Mouse (Mus musculus): ENCODE measurements around the gene Myo1b. TPM values are rescaled to one million over a fixed set of nuclear protein-coding genes. Genes with fewer than 3 reads are reported as not detected.
"Not testable (repeated sequence)": the region's sequence is repeated elsewhere in the genome, so short reads cannot be mapped to it uniquely, and the experiment has no call there.

Myo1b gene
- total RNA-seq, 2 experiments from 2014 or later: 35.6 to 37.0 TPM

DNA sequence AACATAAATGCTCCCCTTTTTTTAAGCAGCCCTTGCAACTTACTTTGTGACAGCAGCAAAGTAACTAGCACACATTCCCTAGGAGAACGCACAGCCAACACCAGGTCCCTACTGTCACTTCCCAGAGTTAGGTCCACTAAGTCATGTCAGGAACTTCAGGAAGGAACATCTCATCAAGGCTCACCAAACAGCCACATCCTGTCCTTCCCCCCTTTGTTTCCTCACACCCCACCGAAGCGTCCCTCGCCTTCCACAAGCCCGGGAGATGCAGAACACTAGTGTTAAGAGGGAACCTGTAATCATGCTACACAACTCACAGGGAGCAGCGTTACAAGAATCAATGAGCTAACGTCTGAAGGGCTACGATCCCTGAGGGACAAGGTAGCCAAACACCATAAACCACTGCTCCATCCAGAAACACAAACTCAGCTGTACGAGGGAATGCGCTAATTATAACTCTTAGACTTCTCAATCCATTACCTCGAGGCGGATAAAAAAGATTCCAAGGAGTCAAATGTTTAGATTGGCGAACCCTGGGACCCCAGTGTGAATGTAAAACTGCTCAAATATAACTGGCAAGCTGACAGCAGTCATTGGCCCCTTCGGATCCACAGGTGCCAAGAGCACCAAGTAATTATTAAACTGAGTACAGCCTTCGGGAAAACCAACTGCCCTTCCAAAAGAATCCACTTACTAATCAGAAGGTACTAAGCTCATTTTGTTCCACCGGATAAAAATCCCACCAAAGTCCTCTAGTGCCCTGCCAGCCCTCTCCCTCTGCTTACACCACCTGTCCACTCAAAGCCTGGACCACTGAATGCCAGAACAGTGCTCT, 22.1 kb downstream of the Myo1b start:
- TF ChIP-seq CTCF (IDR thresholded peaks at IDR 0.05): no peak
- intact Hi-C loops (cut with DNase I): no loop called here
- no peak overlapping the region for H3K4me3 ChIP-seq
- H3K27ac ChIP-seq: no peak overlapping the region
- no peak for DNase-seq (ENCODE audit: extremely low spot score in 1 of 2, low spot score in 2 of 2)

DNA sequence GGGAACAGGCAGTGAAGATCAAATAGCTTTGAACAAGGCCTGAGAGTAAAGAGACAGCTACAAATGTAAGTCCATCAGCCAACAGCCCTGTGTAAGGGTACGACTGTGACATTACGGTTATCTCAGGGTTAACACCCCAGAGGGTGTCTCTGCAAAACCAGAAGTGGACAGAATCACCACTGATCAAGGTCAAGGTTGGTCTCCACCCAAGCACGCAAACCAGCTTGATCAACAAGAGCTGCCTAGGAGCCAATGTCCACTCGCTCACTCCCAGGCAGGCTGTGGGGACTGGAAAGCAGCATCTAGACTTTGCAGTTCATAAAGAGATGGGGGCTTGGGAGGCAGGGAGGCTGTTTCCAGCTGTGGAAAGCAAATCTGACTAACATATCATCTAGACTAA, 23.9 kb downstream of the Myo1b start:
- H3K27ac ChIP-seq: no peak overlapping the region
- no peak for DNase-seq (ENCODE audit: extremely low spot score in 1 of 2, low spot score in 2 of 2)
- TF ChIP-seq CTCF (IDR thresholded peaks at IDR 0.05): no peak
- H3K4me3 ChIP-seq: no peak overlapping the region
- intact Hi-C loops (cut with DNase I): no loop called here

DNA sequence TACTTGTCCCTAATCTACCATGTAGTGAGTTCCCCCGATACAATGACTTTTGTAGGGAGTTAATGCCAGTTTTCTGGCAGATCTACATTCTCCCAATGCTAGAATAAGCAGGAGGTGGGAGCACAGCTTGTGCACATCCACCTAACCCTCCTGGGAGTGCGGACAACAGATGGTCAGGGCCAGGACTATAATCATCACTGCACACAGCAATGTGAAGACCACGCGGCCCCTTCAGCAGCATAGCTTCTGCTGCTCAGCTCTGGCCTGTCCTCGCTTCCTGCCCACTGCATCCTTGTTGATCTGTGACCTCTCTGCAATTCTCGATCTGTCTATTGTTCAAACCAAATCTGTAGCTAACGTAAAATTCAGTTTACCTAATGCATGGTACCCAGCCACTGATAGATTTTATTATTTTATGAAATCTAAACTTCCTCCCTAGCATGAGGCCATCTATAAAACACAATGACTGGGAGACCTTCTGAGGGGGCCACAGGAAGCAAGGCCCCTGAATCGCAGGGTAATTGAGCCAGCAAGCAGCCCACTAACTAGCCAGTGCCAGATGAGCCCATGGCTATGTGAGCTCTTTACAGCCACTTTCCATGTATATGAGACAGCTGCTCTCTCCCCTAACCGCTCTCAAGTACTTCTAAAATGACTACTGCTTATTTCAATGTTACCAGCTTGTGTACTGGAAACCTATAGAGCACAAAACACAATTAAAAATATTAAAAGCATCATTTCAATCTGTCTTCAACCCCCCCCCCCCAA, 27.6 kb downstream of the Myo1b start:
- DNase-seq (ENCODE audit: extremely low spot score in 1 of 2, low spot score in 2 of 2): no peak
- H3K4me3 ChIP-seq: no peak overlapping the region
- no peak for TF ChIP-seq CTCF (IDR thresholded peaks at IDR 0.05)
- intact Hi-C loops (cut with DNase I): no loop called here
- H3K27ac ChIP-seq: no peak overlapping the region

DNA sequence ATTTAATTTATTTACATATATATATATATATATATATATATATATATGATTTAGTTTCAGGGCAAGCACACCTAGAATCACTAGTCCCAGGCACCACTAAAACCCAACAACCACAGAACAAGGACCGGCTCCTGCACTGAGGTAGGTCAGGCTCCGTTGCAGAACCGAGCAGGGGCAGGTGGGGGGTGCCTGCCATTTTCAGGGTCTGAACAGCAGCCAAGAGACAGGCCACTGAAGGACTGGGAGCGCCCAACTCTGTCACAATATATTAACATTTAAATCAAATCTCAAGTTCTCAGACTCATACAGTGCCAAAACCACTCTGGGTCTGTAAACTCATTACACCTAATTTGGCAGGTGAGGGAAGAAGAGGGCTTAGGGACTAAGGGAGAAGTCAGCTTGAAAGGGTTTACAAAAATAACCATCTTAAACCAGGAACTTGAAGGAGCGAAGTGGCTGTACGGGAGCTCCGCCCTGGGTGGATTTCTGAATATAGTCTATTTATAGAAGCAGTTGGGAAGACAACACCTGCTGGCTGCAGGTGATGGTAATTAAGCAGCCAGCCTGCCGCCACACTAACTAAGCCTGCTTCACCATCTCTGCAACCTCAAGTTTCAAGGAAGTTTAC, 30.4 kb downstream of the Myo1b start:
- no peak for DNase-seq (ENCODE audit: extremely low spot score in 1 of 2, low spot score in 2 of 2)
- intact Hi-C loops (cut with DNase I): no loop called here
- Histone ChIP-seq H3K4me3 (no peak overlapping the region), H3K27ac (no peak overlapping the region)
- no peak for TF ChIP-seq CTCF (IDR thresholded peaks at IDR 0.05)

DNA sequence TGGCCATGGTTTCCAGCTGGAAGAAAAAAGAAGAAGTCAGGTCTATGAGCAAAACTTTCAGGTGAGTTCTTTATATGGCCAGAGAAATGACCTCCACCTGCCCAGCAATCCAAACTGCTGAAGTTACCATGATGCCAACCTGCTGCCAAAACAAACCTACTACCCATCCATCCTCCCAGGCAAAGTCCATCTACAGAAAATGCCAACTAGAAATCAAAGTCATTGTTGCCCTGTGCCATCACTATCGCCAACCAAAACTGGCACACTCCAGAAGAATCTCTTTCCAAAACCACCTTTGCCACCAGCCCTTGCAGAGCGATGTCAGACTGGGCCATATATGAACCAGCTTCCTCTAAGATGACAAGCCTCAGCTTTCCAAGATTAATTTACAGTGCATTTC, 32.7 kb downstream of the Myo1b start:
- intact Hi-C loops (cut with DNase I): no loop called here
- no peak for TF ChIP-seq CTCF (IDR thresholded peaks at IDR 0.05)
- no peak for DNase-seq (ENCODE audit: extremely low spot score in 1 of 2, low spot score in 2 of 2)
- H3K4me3 ChIP-seq: no peak overlapping the region
- no peak overlapping the region for H3K27ac ChIP-seq

DNA sequence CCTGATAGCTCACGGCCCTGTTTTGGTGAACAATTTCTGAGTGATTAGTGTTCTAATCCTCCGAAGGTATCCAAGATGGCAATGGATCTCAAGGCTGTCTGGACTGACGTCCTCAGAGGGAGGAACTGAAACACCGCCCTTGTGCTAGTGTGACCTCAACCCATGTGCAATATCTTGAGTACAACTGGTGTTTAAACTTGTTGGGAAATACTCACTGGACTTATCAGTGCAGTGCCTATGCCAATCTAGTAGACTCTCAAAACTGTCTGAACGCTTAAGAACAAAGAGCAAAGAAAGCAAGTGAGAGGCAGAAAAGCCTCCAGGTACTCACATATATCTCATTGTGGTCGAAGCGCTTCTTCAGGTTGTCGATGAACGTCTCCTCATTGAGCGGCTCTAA, 33.1 kb downstream of the Myo1b start:
- intact Hi-C loops (cut with DNase I): no loop called here
- Histone ChIP-seq H3K4me3 (no peak overlapping the region), H3K27ac (no peak overlapping the region)
- no peak for TF ChIP-seq CTCF (IDR thresholded peaks at IDR 0.05)
- no peak for DNase-seq (ENCODE audit: extremely low spot score in 1 of 2, low spot score in 2 of 2)

DNA sequence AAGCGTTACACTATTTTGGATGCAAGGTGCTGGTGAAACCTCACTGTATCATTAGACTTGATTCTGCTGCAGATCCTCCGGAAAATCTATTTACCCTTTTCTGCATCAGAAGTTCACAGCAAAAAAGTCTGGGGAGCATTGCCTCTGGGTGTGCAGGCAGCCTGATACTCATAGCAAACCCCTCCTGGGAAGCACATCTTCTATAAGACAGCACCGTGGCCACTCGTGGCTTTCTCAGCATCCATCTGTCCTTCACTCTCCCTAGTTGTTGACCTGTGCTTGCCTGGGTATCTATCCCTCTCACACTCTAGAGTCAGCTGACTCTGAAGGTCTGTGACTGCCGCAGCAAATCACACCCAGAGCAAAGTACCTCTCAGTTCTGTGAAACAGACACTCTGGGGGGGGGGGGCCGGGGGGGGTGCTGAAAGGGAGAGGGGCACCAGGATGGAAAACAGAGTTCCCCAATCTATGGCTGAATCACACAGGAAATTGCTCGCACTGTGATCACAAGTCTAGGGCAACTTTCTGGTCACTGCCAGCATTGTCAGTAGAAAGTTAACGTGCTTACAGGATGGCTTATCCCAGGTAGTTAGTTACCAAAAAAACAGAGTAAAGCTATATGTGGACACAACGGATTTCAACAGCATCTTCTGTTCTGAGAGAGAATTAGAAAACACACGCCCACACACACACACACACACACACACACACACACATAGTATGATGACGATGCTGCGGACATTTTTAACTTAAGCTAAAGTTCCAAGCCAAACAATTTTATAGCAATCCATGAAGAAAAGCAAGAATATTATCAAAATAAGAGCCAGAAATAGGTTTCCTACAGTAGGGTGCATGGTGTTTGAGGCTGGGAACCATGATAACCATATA, 35.7 kb downstream of the Myo1b start:
- DNase-seq (ENCODE audit: extremely low spot score in 1 of 2, low spot score in 2 of 2): no peak
- TF ChIP-seq CTCF (IDR thresholded peaks at IDR 0.05): no peak
- intact Hi-C loops (cut with DNase I): loop anchor here (5.0 kb wide), 1 partner anchor 58 kb away; no protein-coding TSS in a partner anchor
- Histone ChIP-seq H3K4me3 (no peak overlapping the region), H3K27ac (peak overlapping the region; percentile 60)

DNA sequence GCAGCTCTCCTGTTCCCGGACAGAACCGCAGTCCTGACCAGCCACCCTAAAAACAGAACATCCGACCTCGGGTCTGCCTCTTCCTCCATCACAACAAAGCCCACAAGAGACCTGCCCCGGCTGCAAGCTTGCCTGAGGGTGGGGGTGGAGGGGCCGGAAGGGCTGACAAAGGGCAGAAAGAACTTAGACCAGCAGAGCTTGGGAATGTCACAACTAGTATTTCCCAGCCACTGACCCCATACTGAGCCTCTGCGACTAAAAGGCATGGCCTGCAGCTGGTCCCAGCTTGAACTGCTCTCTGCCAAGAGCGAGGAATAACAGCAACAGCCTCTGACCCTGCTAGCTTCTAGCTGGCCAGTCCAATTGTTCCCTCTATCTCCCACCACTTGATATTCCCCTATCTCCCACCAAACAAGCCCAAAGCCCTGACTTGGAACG, 36.5 kb downstream of the Myo1b start:
- intact Hi-C loops (cut with DNase I): loop anchor here (5.0 kb wide), 1 partner anchor 57 kb away; no protein-coding TSS in a partner anchor
- TF ChIP-seq CTCF (IDR thresholded peaks at IDR 0.05): no peak
- H3K4me3 ChIP-seq: no peak overlapping the region
- peak overlapping the region; percentile 60 for H3K27ac ChIP-seq
- no peak for DNase-seq (ENCODE audit: extremely low spot score in 1 of 2, low spot score in 2 of 2)

DNA sequence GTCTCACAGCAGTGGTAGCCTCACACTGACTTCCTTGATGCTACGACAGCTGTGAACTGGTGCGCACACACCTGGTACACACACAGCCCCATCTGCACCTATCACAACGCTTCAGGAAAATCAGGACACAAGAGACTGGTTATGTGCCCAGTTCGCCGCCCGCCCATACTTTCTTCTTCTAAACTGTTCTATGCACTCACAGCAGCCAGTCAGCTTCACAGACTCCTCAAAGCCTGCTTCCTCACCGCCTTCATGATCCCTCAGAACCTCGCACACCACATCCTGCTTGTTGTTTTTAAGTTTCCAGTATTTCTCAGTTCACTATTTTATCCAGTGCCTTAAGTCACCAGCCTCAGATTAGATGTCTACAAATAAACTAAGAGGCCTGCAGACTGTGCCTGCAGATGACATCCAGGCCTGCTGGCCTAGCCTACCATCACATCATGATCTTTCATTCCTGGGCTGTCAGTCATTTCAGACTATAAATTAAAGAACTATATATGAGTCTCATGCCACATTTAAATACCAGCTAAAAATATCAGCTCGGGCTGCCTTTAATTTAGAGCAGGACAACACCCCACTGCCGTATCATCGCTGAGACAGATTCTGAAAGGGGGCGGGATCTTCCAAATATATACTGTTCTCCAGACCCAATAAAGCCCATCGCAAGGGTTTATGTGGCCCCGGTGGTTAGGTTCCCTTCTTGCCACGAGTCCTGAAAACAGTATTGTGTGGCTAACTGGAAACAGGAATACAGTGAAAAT, 40.2 kb downstream of the Myo1b start:
- Histone ChIP-seq H3K27ac (peak overlapping the region; percentile 64), H3K4me3 (no peak overlapping the region)
- no peak for TF ChIP-seq CTCF (IDR thresholded peaks at IDR 0.05)
- intact Hi-C loops (cut with DNase I): loop anchor here (5.0 kb wide), 1 partner anchor 53 kb away; no protein-coding TSS in a partner anchor
- peak in 1 of 2 experiments; percentile 32 for DNase-seq (ENCODE audit: extremely low spot score in 1 of 2, low spot score in 2 of 2)

DNA sequence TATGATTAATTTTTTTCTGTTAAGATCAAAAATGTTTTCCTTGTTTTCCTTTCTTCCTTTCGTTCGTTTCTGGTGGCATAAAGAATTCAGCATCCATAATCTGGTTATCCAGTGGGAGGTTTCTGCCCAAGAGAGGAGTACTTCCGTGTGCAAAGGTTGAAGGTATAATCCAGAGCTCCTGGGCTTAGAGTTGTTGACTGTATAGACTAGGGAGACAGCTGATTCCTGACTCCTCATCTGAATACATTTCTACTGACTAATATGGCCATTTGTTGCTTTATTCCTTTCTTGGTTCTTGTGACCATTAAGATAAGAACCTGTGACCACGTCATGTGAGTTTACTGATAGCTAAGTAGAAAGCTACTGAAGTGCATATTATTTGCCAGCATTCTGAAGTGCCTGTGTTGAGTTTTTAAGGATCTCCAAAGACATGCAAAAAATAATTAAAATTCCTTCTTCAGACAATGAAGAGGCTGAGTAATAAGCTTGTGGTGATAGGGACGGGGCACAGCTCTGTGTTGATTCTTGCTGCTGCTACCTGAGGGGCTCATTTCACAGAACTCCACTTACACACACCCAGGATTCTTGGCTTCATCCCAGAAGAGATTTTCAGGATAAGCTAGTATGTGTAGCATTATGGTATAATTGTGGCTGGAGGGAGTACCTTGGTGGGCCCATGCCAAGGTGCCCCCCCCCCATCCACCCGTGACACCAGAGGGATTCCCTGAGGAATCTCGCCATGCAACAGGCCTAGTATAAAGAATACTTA, 43.2 kb downstream of the Myo1b start:
- DNase-seq (ENCODE audit: extremely low spot score in 1 of 2, low spot score in 2 of 2): no peak
- Histone ChIP-seq H3K27ac (no peak overlapping the region), H3K4me3 (no peak overlapping the region)
- intact Hi-C loops (cut with DNase I): no loop called here
- TF ChIP-seq CTCF (IDR thresholded peaks at IDR 0.05): no peak

DNA sequence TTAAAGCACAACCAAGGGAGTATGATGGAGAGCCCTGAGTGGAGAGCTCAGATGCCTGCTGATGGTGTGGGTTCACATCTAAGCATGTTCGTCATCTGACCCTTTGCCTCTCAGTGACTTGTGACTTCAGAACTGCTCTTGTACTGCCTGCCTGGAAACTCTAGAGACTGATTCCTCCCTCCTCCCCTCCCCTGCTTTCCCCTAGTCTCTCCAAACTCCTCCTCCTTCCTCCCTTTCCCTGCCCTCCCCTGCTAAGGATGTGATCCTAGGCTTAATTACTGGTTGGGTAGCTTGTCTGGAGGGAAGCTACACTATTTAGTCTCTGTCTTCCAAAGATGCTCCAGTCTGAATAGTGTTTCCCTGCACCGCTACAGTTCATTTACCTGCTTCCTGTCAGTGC, 44.6 kb downstream of the Myo1b start:
- H3K4me3 ChIP-seq; intact Hi-C loops (cut with DNase I); DNase-seq (ENCODE audit: extremely low spot score in 1 of 2, low spot score in 2 of 2); H3K27ac ChIP-seq: not testable (repeated sequence)

Data from left cerebral cortex, adult 2 months (tissue).